Mouse (Mus musculus) G1E (cell line): Measurements from ENCODE around the gene 2310011J03Rik.

Experiments
- CTCF ChIP-seq: IDR thresholded peaks from 2 replicates; pipeline ENCODE4 v1.5.1; 2012; ENCODE audit warnings: low read depth, low read length, inconsistent platforms, mixed read lengths
- GATA1 ChIP-seq: IDR thresholded peaks from 2 replicates; pipeline ENCODE4 v1.6.1; 2012; ENCODE audit warnings: borderline replicate concordance, low read length, inconsistent platforms, mixed read lengths
- GATA2 ChIP-seq: IDR thresholded peaks from 2 replicates; pipeline ENCODE4 v1.6.1; 2012; ENCODE audit warnings: low read depth, low read length, inconsistent platforms, borderline replicate concordance
- POLR2AphosphoS5 ChIP-seq: IDR thresholded peaks from 2 replicates; pipeline ENCODE4 v1.6.1; 2012; ENCODE audit warnings: low read depth, low read length, inconsistent platforms; ENCODE audit not compliant: insufficient replicate concordance
- TAL1 ChIP-seq: conservative IDR thresholded peaks from 2 replicates; pipeline ENCODE4 v1.6.1; 2012; ENCODE audit warnings: low read depth, low read length, inconsistent platforms, mixed read lengths

DNA sequence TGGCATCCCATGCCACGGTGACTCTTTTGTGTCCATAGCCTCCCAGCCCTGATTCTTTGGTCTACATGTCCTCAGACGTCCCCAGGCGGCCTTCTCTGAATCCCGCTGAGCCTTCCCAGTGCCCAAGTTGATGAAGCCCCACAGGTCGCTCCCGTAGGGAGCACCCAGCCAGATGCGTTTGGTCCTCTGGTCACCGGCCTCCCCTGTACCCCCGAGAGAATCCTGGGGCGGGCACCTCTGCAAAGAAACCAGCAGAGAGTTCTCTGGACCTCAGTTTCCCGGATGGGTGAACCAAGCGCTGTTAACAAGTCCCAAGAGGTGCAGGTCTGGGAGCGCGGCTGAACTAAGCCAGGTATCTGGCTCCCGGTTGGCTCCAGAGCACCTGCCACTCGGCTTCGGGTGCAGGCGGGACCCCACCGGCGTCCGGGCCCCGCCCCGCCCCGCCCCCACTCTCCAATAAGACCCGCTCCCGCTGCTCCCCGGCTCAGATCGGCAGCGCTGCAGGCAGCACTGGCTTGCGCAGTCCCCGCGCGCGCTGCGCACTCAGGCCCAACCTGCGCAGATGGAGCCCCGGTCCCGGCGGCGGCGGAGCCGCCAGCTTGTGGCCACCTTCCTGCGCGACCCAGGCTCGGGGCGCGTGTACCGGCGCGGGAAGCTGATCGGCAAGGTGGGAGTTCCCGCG lies 35.8 kb upstream of the 2310011J03Rik start, which contains the start of gene Plk5:
- TF ChIP-seq CTCF (no peak), GATA1 (no peak), TAL1 (no peak), GATA2 (no peak), POLR2AphosphoS5 (no peak)
